Mouse (Mus musculus) erythroblast, embryonic 14.5 days (primary cell): ENCODE data around the gene Stim2.

Source experiments
- GATA1 ChIP-seq: IDR thresholded peaks from 2 replicates; pipeline ENCODE4 v1.6.1; 2012; ENCODE audit warnings: low read length, inconsistent platforms, mixed read lengths
- TAL1 ChIP-seq: IDR thresholded peaks from 3 replicates; pipeline ENCODE4 v1.6.1; 2012; ENCODE audit warnings: low read length, inconsistent platforms, mixed read lengths

GRCm38 (mm10) chr5:53996822-53997221 lies 1.5 kb upstream of the Stim2 start:
- TF ChIP-seq GATA1: no peak
- no peak for TF ChIP-seq TAL1
